Mouse (Mus musculus): ENCODE results near the gene Gpr31b. TPM values are rescaled to one million over a fixed set of nuclear protein-coding genes. Genes with fewer than 3 reads are reported as not detected.
"Not testable (repeated sequence)": the region's sequence is repeated elsewhere in the genome, so short reads cannot be mapped to it uniquely, and the experiment has no call there.

Gene Gpr31b
- total RNA-seq (2014; rRNA removed): not detected in 2 replicates
- not detected in 2 replicates for polyA plus RNA-seq (2012; rRNA removed)

DNA sequence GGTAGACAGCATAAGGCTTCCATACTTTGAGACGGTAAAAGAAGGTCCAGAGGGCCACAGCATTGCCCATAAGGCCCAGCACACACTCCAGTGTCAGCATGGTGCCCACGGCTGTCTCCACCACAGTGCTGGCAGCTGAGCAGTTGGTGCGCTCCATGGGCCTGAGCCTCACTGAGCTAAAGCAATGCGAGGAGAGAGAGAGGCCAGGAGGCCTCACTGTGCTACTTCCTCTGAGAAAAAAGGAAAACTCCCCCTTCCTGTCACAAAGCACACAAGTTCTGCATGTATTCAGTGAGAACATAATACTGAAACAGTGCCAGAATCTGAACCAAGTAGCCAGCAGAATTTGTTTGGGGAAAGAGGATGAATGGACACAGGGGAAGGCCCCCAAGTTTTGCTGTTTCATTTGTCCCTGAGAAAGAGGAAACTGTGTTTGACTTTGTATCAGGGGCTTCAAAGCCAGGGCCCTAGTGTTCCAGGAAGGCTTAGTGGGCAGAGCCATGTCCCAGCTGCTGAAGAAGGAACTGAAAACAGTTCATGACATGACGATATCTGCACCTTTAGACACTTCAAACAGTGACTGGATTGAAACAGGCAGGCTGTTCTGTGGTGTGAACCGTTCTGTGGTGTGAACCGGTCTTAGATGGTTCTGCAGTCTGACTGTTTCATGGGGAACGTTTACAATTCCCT is at the start of gene Gpr31b:
Gpr31b (minus strand) TSS at position 173 of the 690 bp plus-strand sequence.
- H3K36me3 ChIP-seq (ENCODE audit: control insufficient read depth, insufficient read depth, low read length); H3K4me3 ChIP-seq (ENCODE audit: insufficient read depth, low read depth, low read length); H3K27ac ChIP-seq (replicated peaks; ENCODE audit: insufficient read depth, low read depth, low read length); H3K27me3 ChIP-seq (ENCODE audit: control insufficient read depth, insufficient read depth, low read length); H3K79me2 ChIP-seq (ENCODE audit: control insufficient read depth, insufficient read depth, low read length); DNase-seq (ENCODE audit: extremely low read depth, low read depth, low spot score); H3K4me1 ChIP-seq (ENCODE audit: control insufficient read depth, insufficient read depth, low read length); H3K9ac ChIP-seq (ENCODE audit: low read depth, low read length): not testable (repeated sequence)
- WGBS: 77% methylated on average over 2 of the region's 8 CpGs

DNA sequence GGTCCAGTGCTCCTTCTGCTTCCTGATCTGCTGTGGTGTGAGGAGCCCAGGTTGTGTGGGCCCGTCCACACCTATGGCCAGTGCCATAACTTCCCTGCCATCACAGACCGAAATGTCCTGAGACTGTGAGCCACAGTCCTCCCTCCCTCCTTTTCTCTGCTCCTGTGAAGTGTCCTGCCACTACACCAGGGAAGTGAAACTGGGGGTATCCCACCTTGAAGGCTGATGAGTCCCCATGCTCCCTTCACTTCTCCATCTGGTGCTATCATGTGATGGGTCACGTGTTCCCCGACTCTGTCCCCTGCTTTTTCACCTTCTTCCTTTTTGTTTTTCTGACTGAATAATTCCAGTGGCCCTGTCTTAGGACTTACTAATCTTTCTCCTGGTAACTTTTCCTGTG is 40.9 kb upstream of the Gpr31b start:
- WGBS: 91% methylated on average over 3 of the region's 4 CpGs
- DNase-seq (ENCODE audit: extremely low read depth, low read depth, low spot score); H3K79me2 ChIP-seq (ENCODE audit: control insufficient read depth, insufficient read depth, low read length); H3K4me1 ChIP-seq (ENCODE audit: control insufficient read depth, insufficient read depth, low read length); H3K4me3 ChIP-seq (ENCODE audit: insufficient read depth, low read depth, low read length); H3K9ac ChIP-seq (ENCODE audit: low read depth, low read length); H3K27ac ChIP-seq (replicated peaks; ENCODE audit: insufficient read depth, low read depth, low read length); H3K27me3 ChIP-seq (ENCODE audit: control insufficient read depth, insufficient read depth, low read length); H3K36me3 ChIP-seq (ENCODE audit: control insufficient read depth, insufficient read depth, low read length): not testable (repeated sequence)

DNA sequence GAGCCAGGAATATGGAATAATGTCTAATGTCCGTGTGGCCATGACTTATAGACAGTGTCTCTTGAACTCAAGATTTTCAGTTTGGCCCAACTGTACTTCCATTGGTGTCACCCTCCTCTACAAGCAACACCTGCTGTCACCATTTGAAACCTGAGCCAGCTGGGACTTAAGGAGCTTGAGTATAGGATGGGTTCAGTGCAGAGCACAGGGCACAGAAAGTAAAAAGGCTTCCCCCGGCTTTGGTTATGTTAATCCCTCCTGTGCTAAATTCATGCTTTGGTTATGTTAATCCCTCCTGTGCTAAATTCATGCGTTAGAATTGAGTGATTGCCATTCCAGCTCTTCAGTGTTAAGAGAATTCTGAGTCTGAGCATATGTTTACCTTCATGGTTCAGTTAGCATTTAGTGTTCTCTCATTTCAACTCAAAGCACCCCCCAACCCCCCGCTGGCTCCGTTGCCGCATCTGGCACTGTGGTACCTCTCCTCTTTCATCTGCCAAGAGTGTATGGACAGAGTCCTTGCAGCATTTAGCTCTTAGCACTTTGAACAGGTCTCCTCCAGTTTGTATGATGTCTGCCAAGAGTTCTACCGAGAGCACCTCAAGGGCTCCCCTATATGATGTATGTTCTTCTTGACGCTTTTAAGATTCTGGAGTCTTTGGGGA is 40.1 kb upstream of the Gpr31b start:
- H3K27me3 ChIP-seq (ENCODE audit: control insufficient read depth, insufficient read depth, low read length); H3K36me3 ChIP-seq (ENCODE audit: control insufficient read depth, insufficient read depth, low read length); H3K79me2 ChIP-seq (ENCODE audit: control insufficient read depth, insufficient read depth, low read length); DNase-seq (ENCODE audit: extremely low read depth, low read depth, low spot score); H3K4me1 ChIP-seq (ENCODE audit: control insufficient read depth, insufficient read depth, low read length); H3K4me3 ChIP-seq (ENCODE audit: insufficient read depth, low read depth, low read length); H3K27ac ChIP-seq (replicated peaks; ENCODE audit: insufficient read depth, low read depth, low read length); H3K9ac ChIP-seq (ENCODE audit: low read depth, low read length): not testable (repeated sequence)
- 71% methylated on average over 7 of the region's 8 CpGs for WGBS

DNA sequence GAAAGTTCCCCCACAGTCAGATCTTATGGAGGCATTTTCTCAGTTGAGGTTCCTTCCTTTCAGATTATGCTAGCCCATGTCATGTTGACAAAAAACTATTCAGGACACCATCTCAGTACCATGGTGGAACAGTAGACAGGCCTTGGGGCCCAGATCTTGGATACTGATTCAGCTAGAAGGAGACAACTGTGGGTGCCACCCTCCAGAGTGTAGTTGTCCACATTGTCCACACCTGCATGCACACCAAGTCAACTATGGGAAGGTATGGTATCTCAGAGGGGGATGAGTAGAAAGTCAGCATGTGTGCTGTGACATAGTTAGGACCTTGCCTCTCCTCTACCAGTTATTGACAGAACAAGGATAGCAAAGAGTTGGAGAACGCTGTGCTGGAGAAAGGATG is 39.4 kb upstream of the Gpr31b start:
- no CpG with 5 or more reads among the region's 1 CpGs for WGBS
- not testable (repeated sequence) for DNase-seq (ENCODE audit: extremely low read depth, low read depth, low spot score); H3K27ac ChIP-seq (replicated peaks; ENCODE audit: insufficient read depth, low read depth, low read length); H3K27me3 ChIP-seq (ENCODE audit: control insufficient read depth, insufficient read depth, low read length); H3K79me2 ChIP-seq (ENCODE audit: control insufficient read depth, insufficient read depth, low read length); H3K9ac ChIP-seq (ENCODE audit: low read depth, low read length); H3K36me3 ChIP-seq (ENCODE audit: control insufficient read depth, insufficient read depth, low read length); H3K4me3 ChIP-seq (ENCODE audit: insufficient read depth, low read depth, low read length); H3K4me1 ChIP-seq (ENCODE audit: control insufficient read depth, insufficient read depth, low read length)

DNA sequence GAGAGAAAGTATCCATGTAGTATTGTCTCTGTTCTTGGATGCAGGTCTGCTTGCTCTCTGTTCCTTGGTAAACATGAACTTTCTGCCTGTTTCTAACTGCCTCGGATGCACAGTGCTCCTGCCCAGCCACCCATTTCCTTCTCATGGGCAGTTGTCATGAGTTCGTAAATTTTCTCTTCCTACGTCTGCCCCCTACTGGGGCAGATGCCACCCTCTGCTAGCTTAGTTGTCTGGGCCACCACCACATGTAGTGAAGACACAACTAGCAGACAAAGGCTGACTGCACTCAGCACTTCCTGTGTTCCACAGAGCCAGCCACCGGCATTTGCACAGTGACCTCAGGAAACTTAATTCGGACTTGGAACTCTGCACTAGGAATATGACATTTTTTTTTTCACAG is 17.1 kb upstream of the Gpr31b start:
- not testable (repeated sequence) for H3K9ac ChIP-seq (ENCODE audit: low read depth, low read length); H3K27ac ChIP-seq (replicated peaks; ENCODE audit: insufficient read depth, low read depth, low read length); H3K79me2 ChIP-seq (ENCODE audit: control insufficient read depth, insufficient read depth, low read length); H3K27me3 ChIP-seq (ENCODE audit: control insufficient read depth, insufficient read depth, low read length); DNase-seq (ENCODE audit: extremely low read depth, low read depth, low spot score); H3K4me3 ChIP-seq (ENCODE audit: insufficient read depth, low read depth, low read length); H3K36me3 ChIP-seq (ENCODE audit: control insufficient read depth, insufficient read depth, low read length); H3K4me1 ChIP-seq (ENCODE audit: control insufficient read depth, insufficient read depth, low read length)
- WGBS: 73% methylated on average over 4 of the region's 5 CpGs

DNA sequence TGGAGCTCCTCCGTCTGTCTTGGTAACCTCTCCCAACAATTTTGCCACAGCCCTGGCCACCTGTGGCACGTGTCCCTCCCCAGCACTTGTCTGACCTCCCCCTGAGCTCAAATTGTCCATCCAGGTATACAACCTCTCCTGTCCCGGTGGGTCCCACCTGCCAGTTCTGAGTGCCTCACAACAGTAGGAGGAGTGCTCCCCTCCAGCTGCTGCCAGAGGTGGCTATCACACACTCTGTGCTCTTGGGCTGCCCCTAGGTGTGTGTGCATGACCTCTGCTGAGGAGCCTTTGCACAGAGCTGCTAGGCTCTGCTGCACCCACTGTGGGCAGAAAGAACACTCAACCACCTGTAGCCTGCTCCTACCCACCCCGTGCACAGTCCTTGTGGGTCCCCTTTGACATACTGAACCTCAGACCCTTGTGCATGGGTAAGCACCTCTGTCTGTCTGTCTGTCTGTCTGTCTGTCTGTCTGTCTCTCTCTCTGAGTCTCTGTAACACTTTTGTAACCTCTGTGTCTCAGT is 15.8 kb upstream of the Gpr31b start:
- H3K27ac ChIP-seq (replicated peaks; ENCODE audit: insufficient read depth, low read depth, low read length); H3K9ac ChIP-seq (ENCODE audit: low read depth, low read length); H3K4me3 ChIP-seq (ENCODE audit: insufficient read depth, low read depth, low read length); H3K4me1 ChIP-seq (ENCODE audit: control insufficient read depth, insufficient read depth, low read length); H3K36me3 ChIP-seq (ENCODE audit: control insufficient read depth, insufficient read depth, low read length); DNase-seq (ENCODE audit: extremely low read depth, low read depth, low spot score); H3K27me3 ChIP-seq (ENCODE audit: control insufficient read depth, insufficient read depth, low read length); H3K79me2 ChIP-seq (ENCODE audit: control insufficient read depth, insufficient read depth, low read length): not testable (repeated sequence)
- 100% methylated on average over 1 of the region's 4 CpGs for WGBS

DNA sequence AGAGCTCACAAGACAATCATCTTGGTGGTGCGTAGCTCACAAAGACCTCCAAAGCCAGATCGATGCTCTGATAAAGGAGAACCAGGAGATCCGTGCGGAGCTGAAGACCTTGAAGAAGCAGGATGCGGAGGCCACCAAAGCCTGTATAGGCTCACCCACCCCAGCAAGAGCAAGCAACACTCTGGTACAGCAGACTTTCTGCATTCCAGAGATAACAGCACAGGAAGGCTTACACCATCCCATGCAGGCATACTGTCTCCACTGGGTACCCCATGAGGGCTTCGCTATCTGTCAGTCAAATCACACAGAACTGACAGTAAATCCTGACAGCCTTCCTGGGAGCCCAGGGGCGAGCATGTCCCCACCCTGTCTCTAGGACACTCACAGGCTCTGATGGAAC is 10.8 kb upstream of the Gpr31b start:
- H3K4me3 ChIP-seq (ENCODE audit: insufficient read depth, low read depth, low read length); H3K4me1 ChIP-seq (ENCODE audit: control insufficient read depth, insufficient read depth, low read length); H3K27ac ChIP-seq (replicated peaks; ENCODE audit: insufficient read depth, low read depth, low read length); H3K27me3 ChIP-seq (ENCODE audit: control insufficient read depth, insufficient read depth, low read length); H3K36me3 ChIP-seq (ENCODE audit: control insufficient read depth, insufficient read depth, low read length); H3K79me2 ChIP-seq (ENCODE audit: control insufficient read depth, insufficient read depth, low read length); H3K9ac ChIP-seq (ENCODE audit: low read depth, low read length); DNase-seq (ENCODE audit: extremely low read depth, low read depth, low spot score): not testable (repeated sequence)
- WGBS: 76% methylated on average over 7 of the region's 7 CpGs

DNA sequence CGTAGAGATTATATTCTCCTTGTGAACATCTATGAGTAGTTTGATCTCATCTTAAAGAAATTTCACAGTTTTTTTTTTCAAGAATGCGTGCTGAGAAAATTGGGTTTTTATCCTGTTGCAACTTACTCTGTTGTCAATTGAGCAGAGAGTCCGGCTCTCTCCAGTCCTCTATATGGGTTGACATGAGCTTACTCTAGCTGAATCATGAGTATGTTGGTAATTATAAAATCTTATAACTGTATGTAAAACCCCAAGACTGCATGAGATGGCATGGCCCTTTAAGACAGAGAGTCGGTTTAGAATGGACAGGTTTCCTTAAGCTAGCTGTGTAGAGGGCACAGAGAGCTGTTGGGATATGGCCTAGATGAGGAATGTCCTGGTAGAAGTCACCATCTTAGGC is 8.7 kb upstream of the Gpr31b start, which contains the start of gene Tcp10b:
Tcp10b (plus strand) TSS at position 301 of the 400 bp plus-strand sequence.
- not testable (repeated sequence) for H3K79me2 ChIP-seq (ENCODE audit: control insufficient read depth, insufficient read depth, low read length); H3K36me3 ChIP-seq (ENCODE audit: control insufficient read depth, insufficient read depth, low read length); H3K4me3 ChIP-seq (ENCODE audit: insufficient read depth, low read depth, low read length); H3K9ac ChIP-seq (ENCODE audit: low read depth, low read length); H3K27ac ChIP-seq (replicated peaks; ENCODE audit: insufficient read depth, low read depth, low read length); H3K4me1 ChIP-seq (ENCODE audit: control insufficient read depth, insufficient read depth, low read length); H3K27me3 ChIP-seq (ENCODE audit: control insufficient read depth, insufficient read depth, low read length); DNase-seq (ENCODE audit: extremely low read depth, low read depth, low spot score)
- WGBS: 87% methylated on average over 4 of the region's 4 CpGs

All from liver, adult 2 months (tissue).